Mouse (Mus musculus) cerebellum, adult 8-10 months (tissue): Measurements from ENCODE around the gene Hsbp1.
A peak's percentile ranks its signal among the peaks of the same experiment; 100 is the strongest.

Source experiments
- DNase-seq: peaks from one replicate; pipeline ENCODE4 v3.0.0; 2022

The Hsbp1 gene

DNA sequence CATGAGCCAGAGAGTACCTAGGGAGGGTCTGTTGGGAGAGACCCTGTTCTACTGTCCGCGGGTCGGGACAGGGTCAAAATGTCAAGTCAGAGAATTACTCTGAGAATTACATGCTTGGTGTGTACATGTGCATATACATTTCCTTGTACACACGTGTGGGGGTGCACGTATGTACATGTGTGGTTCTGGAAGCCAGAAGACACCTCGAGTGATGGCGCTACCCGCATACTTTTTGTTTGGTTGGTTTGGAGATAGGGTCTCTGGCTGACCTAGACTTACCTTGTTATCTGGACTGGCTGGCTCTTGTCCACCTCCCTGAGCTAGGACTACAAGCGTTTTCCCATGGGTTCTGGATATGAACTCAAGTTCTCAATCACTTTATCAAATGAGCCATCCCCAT lies 49.8 kb downstream of the Hsbp1 start:
- DNase-seq: no peak

DNA sequence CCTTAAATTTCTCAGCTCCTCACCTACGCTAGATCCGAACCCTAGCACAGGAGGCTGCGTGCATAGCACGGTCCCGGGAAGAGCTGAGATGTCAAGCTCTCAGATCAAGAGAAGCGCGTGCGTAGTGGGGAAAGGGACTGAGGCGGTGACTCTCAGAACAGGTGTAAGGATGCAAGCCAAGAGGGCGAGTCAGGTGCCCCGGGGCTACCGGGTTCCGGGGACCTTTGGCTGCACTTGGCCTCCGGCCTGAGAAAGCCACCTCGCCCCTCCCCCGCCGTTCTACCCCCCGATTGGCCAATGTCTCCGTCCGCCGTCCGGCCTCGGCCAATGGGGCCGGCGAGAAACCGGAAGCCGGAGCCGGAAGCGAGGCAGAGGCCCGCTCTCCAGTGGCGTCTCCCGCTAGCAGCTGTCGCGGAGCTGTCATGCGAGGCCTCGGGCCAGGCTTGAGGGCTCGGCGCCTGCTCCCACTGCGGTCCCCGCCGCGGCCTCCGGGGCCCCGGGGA lies 50.3 kb downstream of the Hsbp1 start, which contains the start of gene Mlycd:
Gene Mlycd (plus strand): TSS at position 355 of the 503 bp plus-strand sequence.
- peak; percentile 92 for DNase-seq

DNA sequence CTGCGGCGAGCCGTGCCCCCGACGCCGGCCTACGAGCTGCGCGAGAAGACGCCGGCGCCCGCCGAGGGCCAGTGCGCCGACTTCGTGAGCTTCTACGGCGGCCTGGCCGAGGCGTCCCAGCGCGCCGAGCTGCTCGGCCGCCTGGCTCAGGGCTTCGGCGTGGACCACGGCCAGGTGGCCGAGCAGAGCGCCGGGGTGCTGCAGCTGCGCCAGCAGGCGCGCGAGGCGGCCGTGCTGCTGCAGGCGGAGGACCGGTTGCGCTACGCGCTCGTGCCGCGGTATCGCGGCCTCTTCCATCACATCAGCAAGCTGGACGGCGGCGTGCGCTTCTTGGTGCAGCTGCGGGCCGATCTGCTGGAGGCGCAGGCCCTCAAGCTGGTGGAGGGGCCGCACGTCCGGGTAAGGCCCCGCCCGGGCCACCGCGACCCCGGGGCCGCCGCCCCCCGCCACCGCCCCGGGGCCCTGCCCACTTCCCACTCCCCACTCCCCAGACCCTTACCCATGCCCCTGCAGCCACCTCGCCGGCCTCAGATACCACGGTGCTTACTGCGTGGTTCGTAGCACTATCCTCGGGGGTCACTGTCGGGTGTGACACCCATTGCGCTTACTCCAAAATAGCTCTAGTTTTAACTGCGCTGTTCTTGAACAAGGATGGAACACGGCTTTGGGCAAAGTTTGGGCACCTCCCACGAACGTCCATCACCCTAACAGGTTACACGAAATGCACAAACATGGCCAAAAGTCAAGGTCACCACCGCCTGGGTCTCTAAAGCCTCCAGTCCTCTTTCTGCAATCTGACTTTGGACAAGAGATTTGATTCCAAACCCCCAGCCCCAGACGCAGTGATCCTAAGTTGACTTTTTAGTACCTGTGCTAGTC lies 51.0 kb downstream of the Hsbp1 start:
- no peak for DNase-seq
